Mouse (Mus musculus) brain, embryonic 14.5 days (tissue): ENCODE data around the gene Gm45753. TPM values are rescaled to one million over a fixed set of nuclear protein-coding genes. Genes with fewer than 3 reads are reported as not detected.
A peak's percentile ranks its signal among the peaks of the same experiment; 100 is the strongest.
"Not testable (repeated sequence)": the region's sequence is repeated elsewhere in the genome, so short reads cannot be mapped to it uniquely, and the experiment has no call there.

Experiments
- DNase-seq: peaks from one replicate; pipeline ENCODE4 v3.0.0-alpha.2; 2011; ENCODE audit warnings: low read depth
- CTCF ChIP-seq: fragments of 200-500 bp; IDR thresholded peaks from 2 replicates; pipeline ENCODE4 v1.5.1; 2012; ENCODE audit warnings: inconsistent platforms, mild to moderate bottlenecking, moderate library complexity, borderline replicate concordance; ENCODE audit not compliant: insufficient read depth, insufficient read length; ENCODE audit errors: extremely low read depth
- POLR2A ChIP-seq: fragments of 200-500 bp; IDR thresholded peaks from 2 replicates; pipeline ENCODE4 v1.6.1; 2012; ENCODE audit warnings: mild to moderate bottlenecking, inconsistent platforms, borderline replicate concordance; ENCODE audit not compliant: poor library complexity, insufficient read depth, insufficient read length, severe bottlenecking; ENCODE audit errors: extremely low read depth
- polyA plus RNA-seq: library from polyadenylated mRNA; depleted of rRNA; stranded (reverse); fragments of >200 nt; gene quantifications from 2 replicates; pipeline ENCODE4 v1.2.3, GENCODE M21; 2012; rRNA removed

Gm45753 gene
- not detected in 2 replicates for polyA plus RNA-seq

- TF ChIP-seq POLR2A (no peak), CTCF (no peak)
- no peak for DNase-seq
Observed at GRCm38 (mm10) chr8:45308366-45308765, at the start of gene Gm45753. Gene Gm45753, minus strand, starts transcription at chr8:45308466.

DNA sequence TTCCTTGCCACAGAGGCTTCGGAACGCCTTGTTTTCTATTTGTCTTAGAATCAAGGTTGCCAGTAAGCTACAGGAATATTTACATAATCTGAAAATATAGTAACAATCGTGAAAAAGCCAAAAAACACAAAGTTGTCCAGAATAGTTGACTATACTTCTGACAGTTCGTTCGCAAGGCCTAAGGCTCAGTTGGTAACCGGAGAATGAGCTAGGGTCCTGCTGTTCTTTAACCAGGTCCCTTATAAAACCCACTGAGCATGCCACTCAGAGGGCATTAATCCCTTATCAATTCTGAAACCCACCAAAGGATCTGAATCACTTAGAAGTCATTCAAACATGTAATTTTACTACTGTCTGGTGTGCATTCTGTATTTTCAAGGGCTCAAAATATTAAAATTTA, 47.5 kb upstream of the Gm45753 start:
- TF ChIP-seq POLR2A (no peak), CTCF (no peak)

DNA sequence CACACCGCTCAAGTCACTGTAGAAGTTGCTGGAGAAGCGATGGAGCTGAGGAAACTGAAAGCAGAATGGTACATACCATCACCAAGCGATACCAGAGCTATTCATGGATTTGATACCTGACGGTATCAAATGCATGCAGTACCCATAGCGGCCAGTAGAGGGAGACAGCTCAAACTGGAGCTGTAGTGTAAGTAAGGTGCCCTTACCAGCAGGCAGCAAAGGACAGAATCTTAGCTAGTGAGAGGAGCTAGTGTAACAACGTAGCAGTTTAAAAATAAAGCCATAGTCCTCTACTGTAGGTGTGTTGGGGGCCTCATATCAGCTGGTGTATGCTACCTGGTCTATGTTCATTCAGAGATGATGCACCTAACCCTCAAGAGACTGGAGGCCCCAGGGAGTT, 36.8 kb upstream of the Gm45753 start:
- TF ChIP-seq CTCF (peak; percentile 88; the same call in 1 of the 2 replicates), POLR2A (no peak)

More for the DNA sequence above, 47.5 kb upstream of the Gm45753 start:
- no peak for DNase-seq

GRCm38 (mm10) chr8:45344298-45344697, 36.0 kb upstream of the Gm45753 start:
- TF ChIP-seq CTCF = no peak
- TF ChIP-seq POLR2A = no peak
- no peak for DNase-seq

More for the DNA sequence above, 36.8 kb upstream of the Gm45753 start:
- DNase-seq = peak; percentile 84

GRCm38 (mm10) chr8:45341630-45342628, 33.7 kb upstream of the Gm45753 start:
- TF ChIP-seq CTCF (no peak), POLR2A (no peak)
- DNase-seq = no peak

GRCm38 (mm10) chr8:45333493-45333892, 25.2 kb upstream of the Gm45753 start:
- TF ChIP-seq POLR2A (no peak), CTCF (no peak)
- DNase-seq = no peak

GRCm38 (mm10) chr8:45332685-45333409, 24.6 kb upstream of the Gm45753 start, which contains the start of gene Cyp4v3:
Gene Cyp4v3, minus strand, starts transcription at chr8:45333216.
- DNase-seq = peak; percentile 77
- no peak for TF ChIP-seq CTCF
- TF ChIP-seq POLR2A = no peak

GRCm38 (mm10) chr8:45330856-45331255, 22.6 kb upstream of the Gm45753 start:
- TF ChIP-seq POLR2A (no peak), CTCF (no peak)
- no peak for DNase-seq

- no peak for DNase-seq
- TF ChIP-seq CTCF (no peak), POLR2A (no peak)
Observed at GRCm38 (mm10) chr8:45329206-45329980, 21.1 kb upstream of the Gm45753 start.

DNA sequence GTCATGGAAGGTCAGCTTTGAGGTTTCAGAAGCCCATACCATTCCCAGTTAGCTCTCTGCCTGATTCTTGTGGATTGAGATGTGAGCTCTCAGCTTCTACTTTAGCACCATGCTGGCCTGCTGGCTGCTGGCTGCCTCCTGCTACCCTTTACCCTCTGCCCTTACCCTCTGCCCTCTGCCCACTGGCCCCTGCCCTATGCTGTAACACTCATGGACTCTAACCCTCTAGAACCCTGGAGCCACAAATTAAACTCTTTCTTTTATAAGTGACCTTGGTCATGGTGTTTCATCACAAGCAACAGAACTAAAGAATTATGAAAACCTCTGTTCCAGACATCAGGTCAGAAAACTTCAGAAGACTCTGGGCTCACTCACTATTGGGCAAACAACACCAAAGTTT, 18.8 kb upstream of the Gm45753 start:
- not testable (repeated sequence) for DNase-seq

DNA sequence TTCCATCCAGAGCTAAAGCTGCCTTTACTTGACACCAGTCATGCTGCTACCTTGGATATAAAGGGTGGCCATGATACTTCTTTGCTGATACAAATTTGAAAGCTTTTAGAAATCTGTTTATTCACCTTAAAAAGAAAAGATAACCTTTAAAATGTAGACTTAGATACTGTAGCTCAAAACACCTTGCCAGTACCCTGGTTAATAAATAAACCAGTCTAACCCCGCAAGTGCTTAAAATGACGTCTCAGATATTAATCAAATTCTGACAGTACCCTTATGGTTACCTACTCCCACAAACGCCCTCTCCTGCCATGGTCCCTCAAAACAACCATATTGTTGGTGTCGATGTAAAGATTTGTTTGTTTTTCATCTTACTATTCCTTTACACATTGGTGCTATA, 15.9 kb upstream of the Gm45753 start:
- TF ChIP-seq POLR2A (no peak), CTCF (no peak)
- no peak for DNase-seq

GRCm38 (mm10) chr8:45321365-45321764, 13.1 kb upstream of the Gm45753 start:
- DNase-seq = no peak
- TF ChIP-seq CTCF = no peak
